Mouse (Mus musculus) stomach, embryonic 14.5 days (tissue): ENCODE results near the gene Aipl1. TPM values are rescaled to one million over a fixed set of nuclear protein-coding genes. Genes with fewer than 3 reads are reported as not detected.

Source experiments
- ATAC-seq: fragments of 200-750 bp; cut with Nextera tagmentation; 2 replicates; pipeline ENCODE4 v1.8.0; 2017; ENCODE audit warnings: low read depth, moderate TSS enrichment; ENCODE audit not compliant: insufficient number of reproducible peaks, insufficient read depth, low FRiP score
- H3K27ac ChIP-seq: fragments of 300-500 bp; sonication (generic); 2 replicates; pipeline ENCODE4 v1.5.1; 2014; ENCODE audit warnings: mild to moderate bottlenecking, low read length, moderate library complexity, mixed read lengths
- H3K27me3 ChIP-seq: fragments of 300-500 bp; sonication (generic); 2 replicates; pipeline ENCODE4 v1.6.1; 2014; ENCODE audit warnings: low read length, control low read depth, mixed read lengths; ENCODE audit not compliant: control insufficient read depth, insufficient read depth
- H3K36me3 ChIP-seq: fragments of 300-500 bp; sonication (generic); 2 replicates; pipeline ENCODE4 v1.6.1; 2014; ENCODE audit warnings: mild to moderate bottlenecking, control low read depth, low read length, moderate library complexity, mixed read lengths; ENCODE audit not compliant: control insufficient read depth, insufficient read depth
- H3K4me1 ChIP-seq: fragments of 300-500 bp; sonication (generic); 2 replicates; pipeline ENCODE4 v1.6.1; 2014; ENCODE audit warnings: low read length, control low read depth, mixed read lengths; ENCODE audit not compliant: control insufficient read depth, insufficient read depth
- H3K4me2 ChIP-seq: fragments of 300-500 bp; sonication (generic); replicated peaks from 2 replicates; pipeline ENCODE4 v1.6.1; 2014; ENCODE audit warnings: low read depth, low read length, control low read depth
- H3K4me3 ChIP-seq: fragments of 300-500 bp; sonication (generic); 2 replicates; pipeline ENCODE4 v1.5.1; 2014; ENCODE audit warnings: low read depth, low read length, control low read depth
- H3K9ac ChIP-seq: fragments of 300-500 bp; sonication (generic); replicated peaks from 2 replicates; pipeline ENCODE4 v1.6.1; 2014; ENCODE audit warnings: low read depth, mild to moderate bottlenecking, control low read depth, low read length, moderate library complexity, mixed read lengths
- H3K9me3 ChIP-seq: fragments of 300-500 bp; sonication (generic); 2 replicates; pipeline ENCODE4 v1.6.1; 2016; ENCODE audit warnings: low read depth, low read length, control low read depth; ENCODE audit not compliant: control insufficient read depth
- WGBS: fragments of 180-500 bp; shearing (Covaris S2); extraction: QIAGEN DNeasy Blood & Tissue Kit; methylation state at CpG from one replicate; pipeline ENCODE4 v1.1.7; 2014; 5-methylcytosine and 5-hydroxymethylcytosine counted together
- polyA plus RNA-seq: library from polyadenylated mRNA; unstranded; fragments of >200 nt; fragmentation: Nextera tagmentation; extraction: Ambion mirVana; gene quantifications from 2 replicates; pipeline ENCODE4 v1.2.1, GENCODE M21; 2014

Aipl1 gene
- 0.11 TPM in 1 of 2 replicates, not detected in the other for polyA plus RNA-seq

- Histone ChIP-seq H3K27ac (no peak within 1 kb of the TSS), H3K27me3 (no peaks in the 10 kb centered on the region), H3K4me2 (no peak within 1 kb of the TSS), H3K4me3 (no peak within 1 kb of the TSS), H3K9ac (no peak within 1 kb of the TSS), H3K4me1 (0 out of 2 replicates have a peak, but pooled peaks cover 4% of the 10 kb centered on the region), H3K36me3 (no peaks in the 10 kb centered on the region), H3K9me3 (no peaks in the 10 kb centered on the region)
- no peak for ATAC-seq
- WGBS = 59% methylated on average over 4 of the region's 4 CpGs
Observed at GRCm38 (mm10) chr11:72037409-72037808, at the start of gene Aipl1. Gene Aipl1, minus strand, starts transcription at chr11:72037509.

GRCm38 (mm10) chr11:72086251-72087046, 49.1 kb upstream of the Aipl1 start:
- WGBS = 53% methylated on average over 11 of the region's 11 CpGs
- Histone ChIP-seq H3K27me3 (no peaks in the 10 kb centered on the region), H3K4me2 (no peak overlapping the region), H3K36me3 (no peaks in the 10 kb centered on the region), H3K9ac (no peak overlapping the region), H3K4me1 (0 out of 2 replicates have a peak, but pooled peaks cover 4% of the 10 kb centered on the region), H3K9me3 (no peaks in the 10 kb centered on the region), H3K27ac (no peak overlapping the region), H3K4me3 (no peak overlapping the region)
- ATAC-seq = no peak

GRCm38 (mm10) chr11:72084337-72084736, 47.0 kb upstream of the Aipl1 start:
- Histone ChIP-seq H3K9ac (no peak overlapping the region), H3K27ac (no peak overlapping the region), H3K4me1 (0 out of 2 replicates have a peak, but pooled peaks cover 4% of the 10 kb centered on the region), H3K36me3 (no peaks in the 10 kb centered on the region), H3K4me3 (no peak overlapping the region), H3K9me3 (no peaks in the 10 kb centered on the region), H3K4me2 (no peak overlapping the region), H3K27me3 (no peaks in the 10 kb centered on the region)
- ATAC-seq = no peak
- WGBS = 93% methylated on average over 15 of the region's 15 CpGs

- Histone ChIP-seq H3K9me3 (no peaks in the 10 kb centered on the region), H3K4me1 (0 out of 2 replicates have a peak, but pooled peaks cover 4% of the 10 kb centered on the region), H3K27ac (no peak overlapping the region), H3K36me3 (no peaks in the 10 kb centered on the region), H3K4me3 (no peak overlapping the region), H3K9ac (no peak overlapping the region), H3K4me2 (no peak overlapping the region), H3K27me3 (no peaks in the 10 kb centered on the region)
- ATAC-seq = no peak
- WGBS = 87% methylated on average over 4 of the region's 4 CpGs
Observed at GRCm38 (mm10) chr11:72082601-72083000, 45.3 kb upstream of the Aipl1 start.

GRCm38 (mm10) chr11:72080461-72080860, 43.2 kb upstream of the Aipl1 start:
- Histone ChIP-seq H3K4me1 (no peaks in the 10 kb centered on the region), H3K27ac (no peak overlapping the region), H3K27me3 (no peaks in the 10 kb centered on the region), H3K36me3 (no peaks in the 10 kb centered on the region), H3K9ac (no peak overlapping the region), H3K9me3 (no peaks in the 10 kb centered on the region), H3K4me3 (no peak overlapping the region), H3K4me2 (no peak overlapping the region)
- ATAC-seq = no peak
- 82% methylated on average over 6 of the region's 6 CpGs for WGBS

- Histone ChIP-seq H3K9me3 (no peaks in the 10 kb centered on the region), H3K27ac (no peak overlapping the region), H3K9ac (no peak overlapping the region), H3K36me3 (no peaks in the 10 kb centered on the region), H3K4me2 (no peak overlapping the region), H3K4me1 (no peaks in the 10 kb centered on the region), H3K27me3 (no peaks in the 10 kb centered on the region), H3K4me3 (no peak overlapping the region)
- ATAC-seq = no peak
- WGBS = 54% methylated on average over 4 of the region's 4 CpGs
Observed at GRCm38 (mm10) chr11:72078647-72079046, 41.3 kb upstream of the Aipl1 start.

- Histone ChIP-seq H3K9ac (no peak overlapping the region), H3K9me3 (no peaks in the 10 kb centered on the region), H3K27ac (no peak overlapping the region), H3K27me3 (no peaks in the 10 kb centered on the region), H3K4me1 (no peaks in the 10 kb centered on the region), H3K4me3 (no peak overlapping the region), H3K36me3 (no peaks in the 10 kb centered on the region), H3K4me2 (no peak overlapping the region)
- WGBS = 47% methylated on average over 3 of the region's 3 CpGs
- no peak for ATAC-seq
Observed at GRCm38 (mm10) chr11:72078056-72078455, 40.7 kb upstream of the Aipl1 start.

GRCm38 (mm10) chr11:72074230-72074629, 36.9 kb upstream of the Aipl1 start:
- Histone ChIP-seq H3K36me3 (no peaks in the 10 kb centered on the region), H3K4me1 (no peaks in the 10 kb centered on the region), H3K9ac (no peak overlapping the region), H3K27me3 (no peaks in the 10 kb centered on the region), H3K4me2 (no peak overlapping the region), H3K4me3 (no peak overlapping the region), H3K9me3 (no peaks in the 10 kb centered on the region), H3K27ac (no peak overlapping the region)
- 66% methylated on average over 13 of the region's 13 CpGs for WGBS
- ATAC-seq = no peak
